Mouse (Mus musculus): ENCODE data around the gene Kif5a.

GRCm38 (mm10) chr10:127216456-127216855 lies 46.7 kb downstream of the Kif5a start:
- TF ChIP-seq CTCF (conservative IDR thresholded peaks at IDR 0.05; ENCODE audit: insufficient read depth, insufficient read length, low read depth, low read length), result no peak
- TF ChIP-seq POLR2A (IDR thresholded peaks at IDR 0.05; ENCODE audit: low read depth, low read length), result no peak
